Mouse (Mus musculus) testis, adult 2 months (tissue): ENCODE measurements around the gene Ift140.

Experiments used
- CTCF ChIP-seq: fragments of 200-500 bp; IDR thresholded peaks from 2 replicates; pipeline ENCODE4 v1.5.1; 2012; ENCODE audit warnings: low read depth, mild to moderate bottlenecking, inconsistent platforms, low read length, moderate library complexity; ENCODE audit not compliant: control insufficient read depth, insufficient read depth, insufficient replicate concordance
- POLR2A ChIP-seq: fragments of 200-500 bp; IDR thresholded peaks from 2 replicates; pipeline ENCODE4 v1.6.1; 2012; ENCODE audit warnings: low read depth, mild to moderate bottlenecking, inconsistent platforms, low read length, moderate library complexity; ENCODE audit not compliant: control insufficient read depth

- no peak for TF ChIP-seq CTCF
- no peak for TF ChIP-seq POLR2A
These were observed 37.4 kb downstream of the Ift140 start for GRCm38 (mm10) chr17:25053274-25053673.
